Mouse (Mus musculus) intestine, postnatal 0 days (tissue): ENCODE measurements around the gene Chpt1. TPM values are rescaled to one million over a fixed set of nuclear protein-coding genes. Genes with fewer than 3 reads are reported as not detected.

Source experiments
- ATAC-seq: fragments of 200-750 bp; cut with Nextera tagmentation; 2 replicates; pipeline ENCODE4 v1.8.0; 2017; ENCODE audit warnings: mild to moderate bottlenecking, moderate TSS enrichment, moderate library complexity
- H3K27ac ChIP-seq: fragments of 300-500 bp; sonication (generic); 2 replicates; pipeline ENCODE4 v1.5.1; 2014; ENCODE audit warnings: mild to moderate bottlenecking, low read depth, low read length, moderate library complexity
- H3K27me3 ChIP-seq: fragments of 300-500 bp; sonication (generic); replicated peaks from 2 replicates; pipeline ENCODE4 v1.6.1; 2014; ENCODE audit warnings: low read length, mixed read lengths; ENCODE audit not compliant: control insufficient read depth, insufficient read depth
- H3K36me3 ChIP-seq: fragments of 300-500 bp; sonication (generic); 2 replicates; pipeline ENCODE4 v1.6.1; 2014; ENCODE audit warnings: mild to moderate bottlenecking, moderate library complexity; ENCODE audit not compliant: control insufficient read depth, insufficient read depth
- H3K4me1 ChIP-seq: fragments of 300-500 bp; sonication (generic); replicated peaks from 2 replicates; pipeline ENCODE4 v1.6.1; 2014; ENCODE audit warnings: antibody characterized with exemption, low read length, mixed read lengths; ENCODE audit not compliant: control insufficient read depth, insufficient read depth
- H3K4me2 ChIP-seq: fragments of 300-500 bp; sonication (generic); replicated peaks from 2 replicates; pipeline ENCODE4 v1.6.1; 2014; ENCODE audit warnings: low read depth, mild to moderate bottlenecking, moderate library complexity
- H3K4me3 ChIP-seq: fragments of 300-500 bp; sonication (generic); 2 replicates; pipeline ENCODE4 v1.5.1; 2014; ENCODE audit warnings: low read depth, low read length
- H3K9ac ChIP-seq: fragments of 300-500 bp; sonication (generic); 2 replicates; pipeline ENCODE4 v1.6.1; 2014; ENCODE audit warnings: mild to moderate bottlenecking, low read depth, low read length
- H3K9me3 ChIP-seq: fragments of 300-500 bp; sonication (generic); 2 replicates; pipeline ENCODE4 v1.6.1; 2016; ENCODE audit warnings: mixed run types; ENCODE audit not compliant: control insufficient read depth
- CTCF ChIP-seq: sonication (generic); IDR thresholded peaks from 2 replicates; pipeline ENCODE4 v1.5.1; 2016; ENCODE audit warnings: low read depth, mild to moderate bottlenecking, control low read depth, antibody characterized with exemption, moderate library complexity
- WGBS: fragments of 180-500 bp; shearing (Covaris S2); extraction: QIAGEN DNeasy Blood & Tissue Kit; methylation state at CpG from one replicate; pipeline ENCODE4 v1.1.7; 2014; 5-methylcytosine and 5-hydroxymethylcytosine counted together
- polyA plus RNA-seq: library from polyadenylated mRNA; unstranded; fragments of >200 nt; fragmentation: Nextera tagmentation; extraction: Ambion mirVana; gene quantifications from 2 replicates; pipeline ENCODE4 v1.2.1, GENCODE M21; 2015

Chpt1 gene
- 631 and 770 TPM in 2 replicates for polyA plus RNA-seq

DNA sequence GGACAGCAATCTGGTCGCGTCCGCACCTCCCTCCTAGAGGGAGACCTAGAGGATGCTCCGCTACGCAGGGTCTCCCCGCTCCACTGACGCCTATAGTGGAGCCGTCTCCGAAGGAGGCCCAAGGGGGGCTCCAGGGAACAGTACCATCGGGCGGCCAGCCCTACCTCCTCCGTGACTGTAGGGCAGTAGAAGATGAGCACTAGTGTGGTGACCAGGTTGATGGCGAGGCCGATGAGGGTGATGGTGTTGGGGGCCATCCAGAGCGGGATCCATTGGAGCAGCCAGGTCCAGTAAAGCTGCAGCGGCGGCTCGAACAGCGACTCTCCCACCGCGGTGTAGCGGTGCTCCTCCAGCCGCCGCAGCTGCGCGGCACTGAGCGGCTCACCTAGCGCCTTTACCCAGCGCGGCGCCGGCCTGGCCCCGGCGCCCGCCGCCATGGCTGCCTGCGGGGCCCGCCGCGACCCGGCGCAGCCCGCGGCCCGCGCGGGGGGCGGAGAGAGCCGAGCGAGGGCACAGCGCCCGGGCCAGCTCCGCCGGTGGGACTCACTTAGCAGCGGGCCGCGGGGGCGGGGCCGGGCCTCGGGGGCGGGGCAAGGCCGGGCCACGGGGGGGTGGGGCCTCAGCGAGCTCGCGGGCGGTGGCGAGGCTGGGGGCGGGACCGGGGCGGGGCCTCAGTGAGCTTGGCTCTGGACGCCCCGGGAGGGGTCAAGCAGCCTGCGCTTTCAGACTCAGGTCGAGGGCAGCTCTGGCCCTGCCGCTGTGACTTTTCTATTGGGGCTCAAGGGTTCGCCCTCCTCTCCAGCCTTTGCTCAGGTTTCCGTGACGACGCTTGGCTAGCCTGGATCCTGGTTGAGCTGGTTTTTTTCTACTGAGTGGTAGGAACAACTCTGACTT, at the start of gene Chpt1:
TSS of gene Chpt1 (minus strand) at position 653 of the 894 bp plus-strand sequence.
- Histone ChIP-seq H3K27me3 (no peaks in the 10 kb centered on the region), H3K36me3 (no peaks in the 10 kb centered on the region), H3K4me2 (peak within 1 kb of the TSS; percentile 77), H3K4me1 (peaks cover 14% of the 10 kb centered on the region), H3K9me3 (no peaks in the 10 kb centered on the region), H3K9ac (peak within 1 kb of the TSS; percentile 96), H3K27ac (peak within 1 kb of the TSS; percentile 95), H3K4me3 (peak within 1 kb of the TSS; percentile 91)
- peak; percentile 75 for ATAC-seq
- under 1% methylated on average over 53 of the region's 80 CpGs for WGBS
- TF ChIP-seq CTCF: peak; percentile 3; the same call in 1 of the 2 replicates

DNA sequence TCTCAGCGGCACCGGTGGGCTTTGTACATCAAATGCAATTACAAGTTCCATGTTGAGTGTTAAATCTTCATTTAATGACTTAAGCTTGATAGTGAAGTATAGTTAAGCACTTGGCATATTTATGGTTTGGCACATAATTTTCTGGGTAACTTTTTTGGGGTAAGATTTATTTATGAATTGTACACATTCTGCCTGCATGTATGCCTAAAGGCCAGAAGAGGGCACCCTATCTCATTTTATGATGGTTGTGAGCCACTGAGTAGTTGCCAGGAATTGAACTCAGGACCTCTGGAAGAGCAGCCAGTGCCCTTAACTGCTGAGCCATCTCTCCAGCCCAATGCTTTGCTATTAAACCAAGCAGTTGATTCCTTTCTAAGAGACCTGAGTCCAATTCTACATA, 48.9 kb upstream of the Chpt1 start:
- no peak overlapping the region for H3K9ac ChIP-seq
- 97% methylated on average over 2 of the region's 2 CpGs for WGBS
- H3K36me3 ChIP-seq: no peaks in the 10 kb centered on the region
- no peaks in the 10 kb centered on the region for H3K4me1 ChIP-seq
- H3K4me2 ChIP-seq: no peak overlapping the region
- no peaks in the 10 kb centered on the region for H3K27me3 ChIP-seq
- no peak for ATAC-seq
- peak; percentile 46 for TF ChIP-seq CTCF
- no peaks in the 10 kb centered on the region for H3K9me3 ChIP-seq
- H3K27ac ChIP-seq: no peak overlapping the region
- no peak overlapping the region for H3K4me3 ChIP-seq

DNA sequence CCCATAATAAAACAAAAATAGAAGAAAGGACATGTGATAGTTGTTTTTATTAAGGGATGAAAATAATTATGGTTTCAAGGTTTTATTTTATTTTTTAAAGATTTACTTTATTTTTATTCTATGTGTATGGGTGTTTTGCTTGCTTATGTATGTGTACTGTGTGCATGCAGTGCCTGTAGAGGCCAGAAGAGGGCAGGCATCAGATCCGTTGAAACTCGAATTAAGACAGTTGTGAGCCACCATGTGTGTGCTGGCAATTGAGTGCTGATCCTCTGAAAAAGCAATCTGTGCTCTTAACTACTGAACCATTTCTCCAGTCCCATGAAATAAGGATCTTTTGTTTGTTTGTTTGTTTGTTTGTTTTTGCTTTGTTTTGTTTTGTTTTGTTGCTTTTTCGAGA, 46.4 kb upstream of the Chpt1 start:
- Histone ChIP-seq H3K4me2 (no peak overlapping the region), H3K27ac (no peak overlapping the region), H3K9me3 (no peaks in the 10 kb centered on the region), H3K36me3 (no peaks in the 10 kb centered on the region), H3K4me1 (no peaks in the 10 kb centered on the region), H3K9ac (no peak overlapping the region), H3K4me3 (no peak overlapping the region), H3K27me3 (no peaks in the 10 kb centered on the region)
- TF ChIP-seq CTCF: peak; percentile 32
- ATAC-seq: no peak
- WGBS: 88% methylated on average over 3 of the region's 3 CpGs

DNA sequence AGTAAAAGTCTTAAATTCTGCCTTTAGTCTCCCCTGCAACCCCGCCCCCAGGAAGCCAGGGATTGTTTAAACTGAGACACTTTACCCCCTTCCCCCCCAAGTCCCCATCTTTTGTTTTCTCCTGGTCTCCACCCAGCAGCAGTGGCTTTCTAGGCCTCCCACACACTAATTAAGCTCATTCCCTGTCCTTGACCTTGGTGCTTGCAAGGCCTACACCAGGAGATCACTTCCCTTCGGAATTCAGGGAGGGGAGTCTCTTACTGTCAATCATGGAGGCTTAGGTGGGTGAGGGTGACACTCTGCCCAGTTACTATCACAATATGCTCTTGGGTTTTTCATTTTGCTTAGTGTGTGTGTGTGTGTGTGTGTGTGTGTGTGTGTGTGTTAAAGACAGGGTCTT, 43.8 kb upstream of the Chpt1 start:
- TF ChIP-seq CTCF: no peak
- WGBS: 56% methylated on average over 2 of the region's 2 CpGs
- Histone ChIP-seq H3K4me2 (no peak overlapping the region), H3K27ac (no peak overlapping the region), H3K4me3 (no peak overlapping the region), H3K9me3 (no peaks in the 10 kb centered on the region), H3K27me3 (no peaks in the 10 kb centered on the region), H3K36me3 (no peaks in the 10 kb centered on the region), H3K4me1 (no peaks in the 10 kb centered on the region), H3K9ac (no peak overlapping the region)
- no peak for ATAC-seq

DNA sequence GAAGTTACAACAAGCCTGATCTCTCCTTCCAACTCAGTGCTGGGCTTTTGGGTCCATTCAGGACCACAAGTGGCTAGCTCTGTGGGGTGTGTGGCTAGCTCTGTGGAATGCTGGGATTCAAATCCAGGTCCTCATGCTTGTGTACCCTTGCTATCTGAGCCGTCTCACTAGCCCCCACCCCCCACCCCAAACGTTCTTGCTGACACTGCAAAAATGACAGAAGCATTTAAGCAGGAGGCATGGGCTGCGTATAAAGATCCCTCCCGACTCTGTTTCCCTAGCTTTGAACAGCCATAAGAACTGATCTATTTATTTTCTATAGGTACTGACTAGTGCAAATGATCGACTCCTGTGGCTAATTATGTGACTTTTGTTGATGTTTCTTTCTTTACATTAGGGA, 26.8 kb upstream of the Chpt1 start:
- no peak overlapping the region for H3K27ac ChIP-seq
- ATAC-seq: no peak
- 62% methylated on average over 5 of the region's 5 CpGs for WGBS
- H3K27me3 ChIP-seq: no peaks in the 10 kb centered on the region
- no peaks in the 10 kb centered on the region for H3K9me3 ChIP-seq
- no peak overlapping the region for H3K9ac ChIP-seq
- H3K4me2 ChIP-seq: no peak overlapping the region
- no peak for TF ChIP-seq CTCF
- no peak overlapping the region for H3K4me3 ChIP-seq
- no peaks in the 10 kb centered on the region for H3K36me3 ChIP-seq
- H3K4me1 ChIP-seq: no peaks in the 10 kb centered on the region

DNA sequence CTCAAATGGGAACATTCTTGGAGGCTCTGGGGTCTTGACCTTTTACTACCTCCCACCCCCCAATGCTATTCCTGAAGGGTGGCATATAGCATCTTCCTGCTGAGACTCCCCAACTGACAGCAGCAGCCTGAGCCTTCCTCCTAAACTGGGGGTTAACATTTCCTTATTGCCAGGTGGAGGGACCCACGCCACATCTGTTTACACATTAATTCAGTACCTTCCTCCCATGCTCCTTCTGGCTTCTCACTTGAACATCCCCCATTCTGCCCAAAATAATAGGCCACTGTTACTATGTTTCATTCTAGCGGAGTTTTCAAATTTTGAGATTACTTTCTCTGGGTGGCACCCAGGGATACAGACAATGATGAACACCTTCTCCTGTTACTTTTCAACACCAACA, 20.1 kb upstream of the Chpt1 start:
- H3K27me3 ChIP-seq: no peaks in the 10 kb centered on the region
- TF ChIP-seq CTCF: no peak
- H3K36me3 ChIP-seq: no peaks in the 10 kb centered on the region
- no peaks in the 10 kb centered on the region for H3K9me3 ChIP-seq
- 61% methylated on average over 2 of the region's 2 CpGs for WGBS
- H3K4me2 ChIP-seq: no peak overlapping the region
- no peak overlapping the region for H3K4me3 ChIP-seq
- H3K9ac ChIP-seq: no peak overlapping the region
- ATAC-seq: no peak
- H3K27ac ChIP-seq: peak overlapping the region; percentile 66
- no peaks in the 10 kb centered on the region for H3K4me1 ChIP-seq
